Mouse (Mus musculus) cerebellum, postnatal 4 days (tissue): ENCODE results near the gene Slc26a1.

Source experiments
- DNase-seq, 2 experiments: peaks; one replicate each; pipeline ENCODE4 v3.0.0; 2022; ENCODE audit warnings: low spot score in 2 of 2, mixed read lengths in 1 of 2

The Slc26a1 gene

GRCm38 (mm10) chr5:108691152-108691551 is 15.8 kb upstream of the Slc26a1 start:
- no peak for DNase-seq

GRCm38 (mm10) chr5:108689091-108689490 is 13.7 kb upstream of the Slc26a1 start:
- DNase-seq = no peak

GRCm38 (mm10) chr5:108680871-108681270 is 5.5 kb upstream of the Slc26a1 start:
- no peak for DNase-seq

- DNase-seq = no peak
These were observed 4.5 kb upstream of the Slc26a1 start for GRCm38 (mm10) chr5:108679909-108680308.

GRCm38 (mm10) chr5:108678296-108678854 is 3.0 kb upstream of the Slc26a1 start:
- DNase-seq = no peak

GRCm38 (mm10) chr5:108677605-108678295 is 2.4 kb upstream of the Slc26a1 start:
- peak; percentile 50 to 72 for DNase-seq

GRCm38 (mm10) chr5:108676772-108677498 is 1.6 kb upstream of the Slc26a1 start:
- DNase-seq = no peak

GRCm38 (mm10) chr5:108674624-108675023 is 745 bp downstream of the Slc26a1 start:
- DNase-seq = no peak

GRCm38 (mm10) chr5:108671757-108672156 is 3.6 kb downstream of the Slc26a1 start:
- DNase-seq = no peak

- DNase-seq = no peak
These were observed 4.6 kb downstream of the Slc26a1 start for GRCm38 (mm10) chr5:108670785-108671184.

- DNase-seq = no peak
These were observed 5.4 kb downstream of the Slc26a1 start for GRCm38 (mm10) chr5:108669986-108670385.

- peak; percentile 58 to 75 for DNase-seq
These were observed 6.1 kb downstream of the Slc26a1 start, which contains the start of gene Dgkq for GRCm38 (mm10) chr5:108668977-108669936. Dgkq (minus strand) TSS chr5:108669672.

GRCm38 (mm10) chr5:108668387-108668932 is 6.9 kb downstream of the Slc26a1 start:
- no peak for DNase-seq

GRCm38 (mm10) chr5:108667370-108667769 is 8.0 kb downstream of the Slc26a1 start:
- DNase-seq = no peak

- DNase-seq = no peak
These were observed 10.3 kb downstream of the Slc26a1 start for GRCm38 (mm10) chr5:108665066-108665465.

GRCm38 (mm10) chr5:108662772-108663171 is 12.6 kb downstream of the Slc26a1 start:
- DNase-seq = no peak

GRCm38 (mm10) chr5:108660632-108661268 is 14.6 kb downstream of the Slc26a1 start:
- peak; percentile 75 to 85 for DNase-seq

GRCm38 (mm10) chr5:108659698-108660631 is 15.4 kb downstream of the Slc26a1 start, which contains the start of gene Idua:
Idua (plus strand) TSS chr5:108660331.
- DNase-seq = no peak

GRCm38 (mm10) chr5:108658611-108659010 is 16.8 kb downstream of the Slc26a1 start:
- DNase-seq = no peak

- DNase-seq = no peak
These were observed 18.0 kb downstream of the Slc26a1 start for GRCm38 (mm10) chr5:108657406-108657805.
